Mouse (Mus musculus): ENCODE measurements around the gene Slc7a8.
"Not testable (repeated sequence)": the region's sequence is repeated elsewhere in the genome, so short reads cannot be mapped to it uniquely, and the experiment has no call there.

Gene Slc7a8

DNA sequence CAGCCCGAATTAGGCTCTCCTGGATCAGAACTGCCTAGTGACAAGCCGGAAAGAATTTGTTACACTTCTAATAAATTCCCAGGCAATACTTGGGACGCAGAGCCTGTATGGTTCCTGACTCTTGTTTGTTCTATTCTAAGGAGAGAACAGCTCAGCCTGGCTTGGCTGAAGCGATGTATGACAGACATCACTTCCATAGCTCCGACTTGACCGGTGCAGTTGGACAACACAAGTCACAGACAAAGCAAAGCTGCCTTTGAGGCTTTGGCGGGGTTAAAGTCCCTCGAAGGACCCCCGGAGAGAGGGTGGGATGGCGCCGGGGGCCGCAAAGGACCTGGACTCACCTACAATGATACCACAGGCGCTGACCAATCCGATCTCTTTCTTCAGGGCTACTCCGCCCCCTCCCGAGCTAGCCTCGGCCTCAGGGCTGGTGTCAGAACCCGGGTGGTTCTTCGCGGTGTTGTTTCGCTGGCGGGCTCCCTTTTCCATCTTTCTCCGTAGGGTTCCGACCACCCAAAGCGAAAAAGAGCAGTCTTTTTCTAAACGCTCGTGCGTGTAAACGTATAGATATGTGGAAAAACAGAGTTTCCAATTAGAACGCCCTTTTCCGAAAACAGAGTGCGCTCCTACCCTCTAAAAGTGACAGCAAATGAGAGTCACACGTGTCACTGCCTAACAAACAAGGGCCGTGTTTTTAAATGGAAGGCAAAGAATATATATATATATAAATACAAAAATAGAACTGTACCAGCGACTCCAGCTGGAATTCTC, 723 bp downstream of the Slc7a8 start:
- DNase-seq (ENCODE audit: low spot score in 2 of 2): peak; percentile 37 to 50

DNA sequence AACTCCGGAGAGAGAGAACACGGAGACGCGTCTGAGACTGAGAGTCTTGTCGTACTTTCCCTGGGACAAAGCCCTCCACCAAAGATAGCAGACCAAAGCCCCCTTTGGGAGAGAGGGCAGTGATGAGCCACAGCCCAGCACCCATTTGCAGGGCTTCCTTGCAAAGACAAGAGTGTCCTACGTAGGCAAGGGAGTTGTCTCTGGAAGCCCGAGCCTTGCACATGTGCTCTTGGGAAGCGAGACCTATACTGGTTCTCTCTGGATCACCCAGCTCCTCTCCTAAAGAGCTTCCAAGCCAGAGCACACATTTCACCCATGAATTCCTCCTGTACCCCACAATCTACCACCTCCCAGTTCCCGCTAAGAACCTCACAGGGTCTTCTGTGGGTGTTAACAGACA, 1.7 kb downstream of the Slc7a8 start:
- no peak for DNase-seq (ENCODE audit: low spot score in 2 of 2)

DNA sequence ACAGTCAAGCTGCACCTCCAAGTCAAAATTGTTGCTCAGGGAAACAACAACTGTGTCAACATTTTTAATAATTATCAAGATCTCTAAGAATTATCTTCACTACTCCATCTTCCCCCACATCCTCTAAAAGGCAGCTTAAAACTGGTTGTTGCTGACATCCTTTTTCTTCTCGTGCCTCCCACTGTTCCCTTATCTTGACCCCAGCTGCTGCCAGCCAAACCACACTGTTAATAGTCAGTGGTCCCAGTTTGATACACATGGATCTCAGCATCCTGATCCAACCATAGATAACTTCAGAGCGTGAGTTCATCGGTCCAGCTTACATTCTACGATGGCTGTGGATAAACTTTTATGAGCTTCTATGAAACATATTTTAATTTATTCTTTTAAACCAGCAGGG, 3.9 kb downstream of the Slc7a8 start:
- no peak for DNase-seq (ENCODE audit: low spot score in 2 of 2)

DNA sequence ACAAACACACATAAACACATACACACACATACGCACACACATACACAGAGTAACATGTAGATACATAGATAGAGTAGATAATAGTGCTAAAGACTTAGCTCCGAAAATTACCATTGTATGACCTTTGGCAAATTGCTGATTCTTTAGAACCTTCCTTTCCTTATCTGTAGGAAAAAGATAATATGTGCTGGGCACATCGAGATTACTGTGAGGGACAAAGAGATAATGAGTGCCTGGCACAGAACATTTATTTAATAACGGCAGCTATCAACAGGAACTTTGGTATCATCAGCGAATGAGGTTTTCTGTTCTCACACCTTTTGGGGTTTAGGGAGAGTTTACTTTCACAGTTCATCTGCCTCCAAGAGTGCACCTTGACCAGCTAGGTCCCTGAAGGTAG, 5.0 kb downstream of the Slc7a8 start:
- no peak for DNase-seq (ENCODE audit: low spot score in 2 of 2)

DNA sequence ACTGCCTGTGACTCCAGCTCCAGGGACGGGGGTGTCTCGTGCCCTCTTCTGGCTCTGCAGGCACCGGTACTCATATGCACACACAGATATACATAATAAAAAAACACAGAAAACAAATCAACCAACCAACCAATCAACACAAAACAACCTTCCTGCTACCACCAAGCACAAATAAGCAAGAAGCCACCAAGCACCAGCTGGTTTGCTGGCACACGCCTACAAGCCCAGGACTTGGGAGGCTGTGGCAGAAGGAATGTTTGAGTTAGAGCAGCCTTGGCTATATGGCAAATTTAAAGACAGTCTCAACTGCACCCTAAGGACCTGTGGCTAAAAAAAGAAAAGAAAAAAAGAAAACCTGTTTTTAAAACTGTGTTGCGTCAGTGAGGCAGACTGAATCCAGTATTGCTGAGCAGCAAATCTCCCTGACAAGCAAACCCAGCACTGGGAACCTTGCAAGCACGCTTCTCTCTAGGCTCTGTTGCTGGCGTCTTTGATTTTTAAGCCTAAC, 6.2 kb downstream of the Slc7a8 start:
- no peak for DNase-seq (ENCODE audit: low spot score in 2 of 2)

DNA sequence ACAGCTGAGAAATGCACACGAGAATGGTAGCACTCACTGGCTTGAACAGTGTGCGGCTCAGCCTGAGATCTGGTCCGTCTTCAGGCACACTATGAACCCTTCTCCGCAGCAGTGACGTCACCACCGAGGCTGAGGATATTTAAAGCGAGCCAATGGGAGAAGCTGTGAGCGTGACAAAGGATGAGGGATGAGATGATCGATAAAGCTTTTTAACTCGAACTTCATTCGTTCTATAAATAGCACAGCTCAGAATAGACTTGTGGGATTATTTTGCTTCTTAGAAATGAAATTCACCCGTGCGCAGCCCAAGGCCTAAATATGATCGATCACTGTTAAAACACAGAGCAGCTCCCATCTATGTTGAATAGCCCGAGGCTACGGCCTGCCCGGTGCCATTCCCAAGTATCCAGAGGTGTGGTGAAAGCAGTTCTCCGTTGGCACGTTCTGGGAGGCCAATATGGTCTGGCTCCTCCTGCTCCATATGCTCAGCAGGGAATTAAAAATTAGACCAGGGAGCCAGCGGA, 9.4 kb downstream of the Slc7a8 start:
- no peak for DNase-seq (ENCODE audit: low spot score in 2 of 2)

DNA sequence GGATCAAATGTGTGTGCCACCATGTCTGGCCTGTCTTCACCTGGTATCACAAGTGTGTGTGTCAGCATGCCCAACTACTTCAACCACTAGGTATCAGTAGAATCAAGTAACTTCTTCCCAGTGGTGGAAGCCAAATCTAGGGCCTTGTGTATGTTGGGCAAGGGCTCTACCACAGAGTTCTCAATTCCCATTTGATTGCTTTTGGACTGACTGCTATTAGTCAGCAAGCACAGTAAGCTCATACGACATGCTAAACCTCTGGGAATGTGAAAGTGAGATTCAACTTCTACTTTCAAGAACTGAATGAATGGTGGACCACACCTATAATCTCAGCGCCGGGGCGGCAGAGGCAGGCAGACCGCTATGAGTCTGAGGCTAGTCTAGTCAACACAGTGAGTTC, 11.4 kb downstream of the Slc7a8 start:
- DNase-seq (ENCODE audit: low spot score in 2 of 2): no peak

DNA sequence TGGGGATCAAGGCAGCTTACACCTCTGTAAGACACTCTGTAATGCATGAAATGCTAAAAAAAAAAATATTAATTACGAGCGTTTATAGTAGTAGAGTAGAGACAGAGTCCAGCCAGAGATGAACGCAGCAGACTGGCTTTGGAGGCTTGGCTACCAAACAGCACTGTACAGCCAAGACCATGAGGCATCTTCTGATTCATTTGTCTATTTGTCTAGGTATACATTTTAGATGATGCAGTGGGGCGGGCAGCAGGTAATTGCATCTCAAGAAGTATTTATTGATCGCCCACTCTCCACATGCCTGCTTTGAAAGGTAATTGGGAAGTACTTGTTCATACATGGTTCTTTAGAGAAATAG, 12.7 kb downstream of the Slc7a8 start:
- no peak for DNase-seq (ENCODE audit: low spot score in 2 of 2)

DNA sequence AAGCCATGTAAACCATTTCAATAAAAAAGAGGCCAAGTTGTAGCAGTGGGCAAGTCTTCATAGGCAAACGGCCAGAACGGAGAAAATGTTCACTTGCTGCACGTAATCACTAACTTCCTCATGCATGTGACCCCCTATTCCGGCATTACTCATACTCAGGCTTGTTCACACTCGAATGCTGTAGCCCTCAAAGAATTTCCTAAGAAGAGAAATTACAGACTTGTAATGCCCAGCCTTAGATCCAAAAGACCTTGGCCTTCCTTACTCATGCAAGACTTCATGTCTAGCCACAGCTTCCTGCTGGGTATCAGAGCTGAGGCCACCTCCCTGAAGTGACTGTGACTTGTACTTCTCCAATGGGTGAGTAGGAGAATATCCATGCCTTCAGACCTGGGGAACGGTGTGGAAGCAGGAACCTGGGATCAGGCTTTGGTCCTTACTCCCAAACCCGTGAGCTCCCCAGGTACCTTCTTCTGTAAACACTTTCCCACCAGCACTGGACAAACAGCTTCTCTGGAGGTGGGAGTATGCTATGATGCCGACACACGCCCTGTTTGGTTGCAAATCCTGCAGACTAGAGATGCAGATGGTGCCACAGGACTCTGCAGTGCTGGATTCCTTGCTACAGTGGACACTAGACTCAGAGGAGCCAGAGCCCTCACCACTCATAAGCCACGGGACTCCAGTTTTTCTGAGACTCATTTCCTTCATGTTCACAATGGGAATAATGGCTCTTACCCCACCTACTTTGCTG, 13.3 kb downstream of the Slc7a8 start:
- no peak for DNase-seq (ENCODE audit: low spot score in 2 of 2)

DNA sequence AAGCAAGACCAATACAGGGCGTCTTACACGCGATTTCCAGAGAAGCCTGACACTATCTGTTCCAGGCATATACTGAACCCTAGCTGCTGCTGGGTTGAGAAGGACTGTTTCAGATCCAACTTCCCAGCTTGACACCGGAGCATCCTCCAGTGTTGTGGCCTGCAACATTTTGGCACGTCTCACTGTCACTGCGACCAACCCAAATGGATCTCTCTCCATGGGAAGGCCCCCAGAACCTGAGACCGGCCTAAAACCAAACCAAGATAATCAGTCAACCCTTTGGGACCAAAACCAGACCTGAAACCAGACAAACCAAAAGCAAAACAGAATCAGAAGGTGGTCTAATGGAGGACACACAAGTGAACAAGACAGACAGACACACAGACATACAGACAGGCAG, 14.8 kb downstream of the Slc7a8 start:
- DNase-seq (ENCODE audit: low spot score in 2 of 2): not testable (repeated sequence)

DNA sequence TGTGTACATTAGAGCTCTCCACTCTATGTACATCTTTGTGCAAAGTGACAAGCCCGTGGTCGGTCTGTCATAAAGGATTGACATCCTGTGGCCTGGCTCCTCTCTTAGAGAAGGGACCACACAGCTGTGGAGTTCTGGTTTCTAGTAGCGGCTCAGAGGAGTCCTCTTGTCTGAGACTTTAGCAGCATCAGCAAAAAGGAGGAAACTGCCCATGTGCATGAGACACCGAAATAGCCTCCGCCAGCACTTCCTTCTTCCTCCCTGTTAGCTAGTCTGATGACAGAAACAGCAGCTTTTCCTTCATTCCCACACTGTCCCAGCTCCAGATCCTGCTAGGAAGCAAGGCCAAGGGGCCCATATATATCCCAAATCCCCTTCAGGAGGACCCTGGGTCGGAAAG, 25.4 kb downstream of the Slc7a8 start:
- DNase-seq (ENCODE audit: low spot score in 2 of 2): no peak

DNA sequence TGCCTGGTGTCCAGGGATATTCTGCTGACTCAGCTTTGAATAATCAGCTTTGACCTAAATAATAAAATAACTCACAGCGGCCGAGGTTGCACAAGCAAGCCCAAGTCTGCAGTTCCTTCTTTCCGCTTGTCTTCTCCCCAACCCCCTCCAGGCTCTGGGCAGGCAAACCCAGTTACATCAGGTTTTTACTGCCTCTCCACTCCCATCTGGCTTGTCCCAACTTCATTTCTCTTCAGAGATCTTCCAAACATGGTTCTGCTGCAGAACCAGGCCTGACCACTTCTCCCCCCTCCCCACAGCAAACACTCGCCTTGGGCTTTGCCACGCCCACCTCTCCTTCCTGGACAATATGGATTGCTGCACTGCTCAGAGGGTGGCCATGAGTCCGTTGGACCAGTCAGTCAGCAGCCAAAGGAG, 27.1 kb downstream of the Slc7a8 start:
- no peak for DNase-seq (ENCODE audit: low spot score in 2 of 2)

DNA sequence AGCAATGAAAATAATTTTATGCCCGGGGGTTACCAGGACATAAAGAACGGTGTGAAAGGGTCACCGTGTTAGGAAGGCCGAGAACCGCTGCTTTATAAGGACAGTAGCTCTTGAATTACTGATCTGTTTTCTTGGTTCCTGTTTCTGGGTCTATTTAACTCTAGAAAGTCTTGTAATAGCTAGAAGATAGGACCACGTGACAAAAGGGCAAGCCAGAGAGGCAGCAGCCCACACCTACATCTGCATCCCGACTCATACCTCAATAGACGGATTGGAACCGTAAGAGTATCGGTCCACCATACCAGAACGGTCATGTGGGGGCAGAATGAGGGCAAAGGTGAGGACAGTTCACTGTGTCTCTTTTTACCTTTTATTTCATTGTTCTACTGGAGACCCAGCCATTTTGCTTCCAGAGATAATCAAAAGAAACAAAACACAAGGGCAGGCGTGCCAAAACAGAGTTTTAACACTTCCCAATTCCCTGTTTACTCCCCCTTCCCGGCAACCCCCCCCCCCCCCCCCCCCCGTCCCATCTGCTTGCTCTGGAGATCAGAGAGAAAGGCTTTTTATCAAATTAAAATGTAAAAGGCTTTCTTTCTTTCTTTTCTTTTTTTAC, 27.7 kb downstream of the Slc7a8 start:
- no peak for DNase-seq (ENCODE audit: low spot score in 2 of 2)

DNA sequence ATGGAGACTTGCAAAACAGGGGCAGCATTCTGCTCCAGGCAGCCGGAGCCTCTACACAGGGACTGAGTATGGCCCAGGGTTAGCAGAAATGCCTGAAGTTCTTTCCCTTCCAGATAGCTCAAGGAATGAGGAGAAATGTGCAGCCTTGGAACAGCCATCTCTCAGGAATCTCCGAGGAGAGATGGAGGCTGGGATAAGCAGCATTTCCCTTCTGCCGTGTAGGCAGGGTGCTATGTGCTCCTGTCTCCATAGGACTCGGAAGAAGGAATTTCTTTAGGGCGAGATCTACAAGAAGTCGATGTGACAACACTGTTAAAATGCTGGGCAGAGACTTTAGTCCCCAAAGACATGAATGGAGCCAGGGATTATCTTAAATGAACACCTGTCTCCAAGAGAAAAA, 28.8 kb downstream of the Slc7a8 start:
- no peak for DNase-seq (ENCODE audit: low spot score in 2 of 2)

DNA sequence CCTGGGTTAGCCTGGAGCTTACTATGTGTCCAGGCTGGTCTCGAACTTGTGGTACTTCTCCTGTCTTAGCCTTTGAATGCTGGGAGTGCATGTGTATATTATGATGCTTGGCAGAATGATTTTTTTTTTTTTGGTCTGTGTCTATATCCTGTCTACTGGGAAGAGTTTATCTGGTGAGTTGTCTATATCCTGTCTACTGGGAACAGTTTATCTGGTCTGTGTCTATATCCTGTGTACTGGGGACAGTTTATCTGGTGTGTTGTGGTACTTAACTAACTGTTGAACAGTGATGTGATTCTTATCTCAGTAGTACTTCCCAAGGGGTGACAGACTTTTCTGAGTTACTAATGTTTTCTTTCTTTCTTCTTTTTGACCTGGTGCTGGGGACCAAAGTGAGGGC, 30.0 kb downstream of the Slc7a8 start:
- DNase-seq (ENCODE audit: low spot score in 2 of 2): no peak

DNA sequence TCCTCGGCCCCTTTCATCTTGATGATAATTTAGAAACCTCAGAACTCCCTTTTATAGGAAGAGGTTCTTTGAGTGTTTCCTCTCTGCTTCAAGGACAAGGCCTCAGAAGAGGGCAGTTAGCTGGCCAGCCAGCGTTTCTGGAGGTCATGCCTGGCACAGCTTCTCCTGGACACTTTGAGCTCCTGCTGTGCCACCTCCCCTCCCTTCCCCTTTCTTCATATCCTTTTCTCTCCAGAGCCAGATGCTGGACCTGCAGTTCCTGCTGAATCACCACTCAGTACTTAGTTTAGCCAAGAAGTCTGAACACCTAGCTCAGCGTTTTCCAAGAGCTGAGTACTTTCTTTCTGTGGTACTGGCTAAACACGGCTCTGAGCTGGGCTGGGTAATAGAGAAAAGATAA, 32.5 kb downstream of the Slc7a8 start:
- DNase-seq (ENCODE audit: low spot score in 2 of 2): no peak

DNA sequence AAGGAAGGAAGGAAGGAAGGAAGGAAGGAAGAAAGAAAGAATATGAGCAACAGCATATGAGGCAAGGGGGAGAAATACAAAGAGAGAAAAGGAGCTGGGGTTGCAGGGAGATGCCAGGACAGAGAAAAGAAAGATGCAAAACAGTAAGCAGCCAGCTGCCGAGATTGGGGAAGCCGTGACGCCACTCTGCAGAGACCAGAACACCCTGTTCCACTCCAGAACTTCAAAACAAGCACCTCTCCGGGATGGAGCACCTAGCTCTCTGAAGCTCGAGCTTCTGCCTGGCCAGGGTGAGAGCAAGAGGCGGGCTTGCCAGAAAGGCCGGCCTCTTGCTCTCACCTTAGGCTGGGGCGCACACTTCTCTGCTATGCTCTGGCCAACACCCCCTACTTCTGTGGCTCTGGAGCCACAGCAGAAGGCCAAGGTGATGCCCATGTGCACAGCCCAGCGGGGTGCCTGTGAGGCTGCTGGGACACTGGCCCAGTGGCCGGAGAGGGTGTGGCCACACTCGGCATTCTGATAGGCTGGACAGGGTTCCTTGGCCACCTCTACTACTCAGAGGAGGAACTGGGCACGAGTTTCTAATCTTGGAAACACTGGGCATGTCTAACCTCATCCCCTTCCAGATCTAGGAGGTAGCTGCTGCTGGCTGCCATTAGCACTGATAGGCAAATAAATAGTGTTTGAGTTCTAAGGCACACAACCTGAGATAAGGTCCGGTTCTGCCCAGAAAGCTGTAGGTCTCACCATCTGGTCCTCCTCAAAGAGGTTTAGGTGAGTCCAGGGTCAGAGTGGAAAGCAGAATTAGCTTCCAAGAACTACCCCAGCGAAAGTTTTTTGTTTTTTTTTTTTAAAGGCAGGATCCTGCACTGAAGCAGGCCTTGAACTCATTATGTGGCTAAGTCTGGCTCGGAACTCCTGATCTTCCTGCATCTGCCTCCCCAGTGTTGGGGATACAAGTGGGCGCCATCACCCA, 33.5 kb downstream of the Slc7a8 start:
- DNase-seq (ENCODE audit: low spot score in 2 of 2): no peak

DNA sequence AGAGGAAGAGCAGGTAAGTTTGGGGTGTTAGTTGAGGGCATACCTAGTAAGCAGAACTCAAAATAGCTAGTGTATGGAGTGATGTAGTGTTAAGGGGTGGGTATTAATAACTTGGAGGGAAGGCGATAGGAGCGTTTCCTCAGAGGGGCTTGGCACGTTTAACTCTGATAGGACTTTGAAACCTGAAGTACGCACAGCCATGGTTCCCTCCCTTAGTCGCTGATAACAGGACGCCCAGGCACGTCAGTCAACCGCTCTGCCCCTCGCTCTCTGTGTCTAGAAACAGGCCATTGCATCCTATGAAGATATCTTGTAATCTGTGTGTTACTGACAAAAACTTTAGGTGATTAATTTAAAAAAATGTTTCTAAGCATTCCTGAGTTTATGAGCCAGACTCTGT, 35.7 kb downstream of the Slc7a8 start:
- no peak for DNase-seq (ENCODE audit: low spot score in 2 of 2)

DNA sequence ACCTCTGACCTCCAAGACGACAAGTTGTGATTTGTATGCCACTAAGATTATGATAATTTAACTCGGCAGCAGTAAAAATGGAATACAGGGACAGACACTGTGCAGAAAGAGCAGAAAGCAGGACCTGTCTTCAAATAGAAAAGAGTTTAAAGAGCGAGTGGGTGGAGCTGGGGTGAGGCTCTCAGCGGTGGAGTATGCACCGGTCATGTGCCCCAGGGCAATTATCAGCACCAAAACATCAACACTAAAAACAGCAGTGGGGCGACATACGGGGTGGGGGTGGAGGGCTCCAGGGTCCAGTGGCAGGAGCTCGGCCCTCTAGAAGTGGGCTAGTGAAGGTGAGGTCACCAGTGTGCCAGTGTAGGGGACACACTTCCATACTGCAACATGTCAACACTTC, 37.3 kb downstream of the Slc7a8 start:
- no peak for DNase-seq (ENCODE audit: low spot score in 2 of 2)

DNA sequence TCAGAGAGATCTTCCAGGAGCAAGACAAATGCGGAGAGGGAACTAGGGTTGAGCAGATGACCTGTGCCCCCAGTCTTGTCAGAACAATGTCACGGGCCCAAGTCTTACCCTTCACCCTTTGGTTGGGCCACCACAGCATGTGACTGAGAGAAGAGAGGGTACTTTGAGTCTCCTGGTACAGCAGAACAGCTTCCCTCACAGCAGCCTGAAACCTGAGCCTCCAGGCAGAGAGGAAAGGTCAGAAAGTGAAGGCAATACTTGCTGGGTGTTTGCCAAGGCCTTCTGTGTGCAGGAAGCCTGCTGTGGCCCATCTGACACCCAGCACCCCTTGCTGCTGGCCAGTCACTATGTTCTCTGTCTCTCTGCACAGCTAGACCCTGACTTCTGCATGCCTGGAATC, 39.4 kb downstream of the Slc7a8 start:
- DNase-seq (ENCODE audit: low spot score in 2 of 2): no peak

DNA sequence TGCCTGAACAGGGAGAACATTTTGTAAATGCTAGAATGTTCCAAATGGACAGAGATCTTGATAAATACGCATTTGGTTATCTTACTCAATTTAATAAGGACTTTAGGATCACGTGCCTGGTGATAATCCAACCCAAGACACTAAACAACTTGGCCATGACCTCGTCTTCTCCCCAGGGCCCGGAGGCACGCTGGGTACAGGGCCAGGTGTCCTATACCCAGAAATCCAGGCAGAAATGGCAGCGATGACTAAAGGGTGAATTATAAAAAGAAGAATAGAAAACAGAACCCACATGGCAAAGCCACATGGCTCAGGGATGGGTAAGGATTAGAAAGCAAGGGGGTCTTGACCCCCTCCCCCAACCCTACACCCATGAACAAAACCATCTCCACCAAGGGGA, 40.0 kb downstream of the Slc7a8 start:
- no peak for DNase-seq (ENCODE audit: low spot score in 2 of 2)

All from frontal cortex, postnatal 25 days (tissue).